In the genomic region with DNA sequence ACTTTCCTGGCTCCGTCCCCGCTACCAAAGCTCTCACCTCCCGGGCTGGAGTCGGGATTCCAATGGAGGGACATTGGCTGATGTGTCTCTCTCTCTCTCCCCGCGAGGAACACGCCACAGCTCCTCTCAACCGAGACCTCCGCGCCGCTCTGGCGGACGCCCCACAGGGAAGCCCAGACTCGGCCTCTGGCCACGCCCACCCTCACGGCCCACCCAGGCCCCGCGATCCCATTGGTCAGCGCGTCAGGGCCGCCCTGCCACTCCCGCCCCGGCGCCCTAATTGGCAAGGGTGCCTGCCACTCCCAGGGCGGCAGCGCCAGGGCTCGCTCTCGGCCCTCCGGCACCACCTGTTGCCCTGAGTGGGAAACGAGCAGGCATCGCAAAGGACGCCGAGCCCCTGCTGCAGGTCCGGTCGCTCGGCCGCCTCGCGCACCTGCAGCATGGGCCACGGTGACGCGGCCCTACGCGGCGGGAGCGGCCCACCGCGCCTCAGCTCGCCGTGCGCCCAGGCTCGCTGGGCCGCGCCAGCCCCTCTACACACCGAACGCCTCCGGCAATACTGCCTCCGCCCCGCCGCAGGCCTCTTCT, we compare ENCODE assay signal across 8 mouse cellular contexts. TPM values are rescaled to one million over a fixed set of nuclear protein-coding genes. Genes with fewer than 3 reads are reported as not detected.
DNase-seq lines count a peak whose midpoint lies in the region; ATAC-seq lines count a peak whose summit lies in the region.

No protein-coding gene starts in this region.

- H3K27ac ChIP-seq in hindbrain, embryonic 14.5 days, result peak overlapping the region; percentile 97

- ATAC-seq in hindbrain, embryonic 14.5 days (ENCODE audit: low FRiP score), result peak; percentile 98

- H3K9ac ChIP-seq in hindbrain, embryonic 14.5 days, result peak overlapping the region; percentile 95

- peak; percentile 98 for DNase-seq in NIH3T3 (ENCODE audit: low read depth)
- peak; percentile 99 for DNase-seq in cerebellum, postnatal 10 days
- peak; percentile 96 to 98 for DNase-seq in frontal cortex, postnatal 14 days (ENCODE audit: low spot score in 2 of 2)
- DNase-seq in hindbrain, embryonic 14.5 days (ENCODE audit: low spot score), result peak; percentile 94
- peak; percentile 97 for DNase-seq in layer of hippocampus, postnatal 36 days
- peak; percentile 98 for DNase-seq in lung, postnatal 36 days
- peak; percentile 98 for DNase-seq in retina, postnatal 1 day
- DNase-seq in urinary bladder, adult 18-20 months (ENCODE audit: low spot score in 2 of 2), result peak; percentile 98 to 99

- H3K4me2 ChIP-seq in hindbrain, embryonic 14.5 days (replicated peaks), result peak overlapping the region; percentile 82

- peak overlapping the region; percentile 98 for H3K4me3 ChIP-seq in hindbrain, embryonic 14.5 days (replicated peaks; ENCODE audit: low read length)

- no peaks in the 10 kb centered on the region for H3K36me3 ChIP-seq in hindbrain, embryonic 14.5 days (replicated peaks; ENCODE audit: control insufficient read depth, insufficient read depth)

- H3K4me1 ChIP-seq in hindbrain, embryonic 14.5 days (replicated peaks; ENCODE audit: control insufficient read depth, insufficient read depth, low read length), result peaks cover 28% of the 10 kb centered on the region

- H3K9me3 ChIP-seq in hindbrain, embryonic 14.5 days (ENCODE audit: control insufficient read depth, low read length), result no peaks in the 10 kb centered on the region

- under 1% methylated on average over 43 of the region's 60 CpGs for WGBS in hindbrain, embryonic 14.5 days

- no peaks in the 10 kb centered on the region for H3K27me3 ChIP-seq in hindbrain, embryonic 14.5 days (ENCODE audit: control insufficient read depth, insufficient read depth, low read length)

RNA-seq across cellular contexts. Expression of a gene that starts 0.5 kb away (rescaled TPM):
- 143 and 150 TPM in 2 replicates for polyA plus RNA-seq in hindbrain, embryonic 14.5 days (2014; fragmentation: Nextera tagmentation; extraction: Ambion mirVana)
- total RNA-seq in layer of hippocampus, postnatal 36 days (2021), result 10 to 100 TPM; 33.8 to 34.3 TPM

Comparison
In these comparisons a context has a peak if more than half of its experiments do, and no peak if none do; other contexts are left out.
1. Peak in every context shown above with its lines: DNase-seq, ATAC-seq, H3K4me3 ChIP-seq and H3K27ac ChIP-seq.